Mouse (Mus musculus) lung, postnatal 14 days (tissue): ENCODE measurements around the gene A2m.

Experiments used
- DNase-seq: peaks from one replicate; pipeline ENCODE4 v3.0.0; 2021

Gene A2m

GRCm38 (mm10) chr6:121635076-121635475 is at the start of gene A2m:
Gene A2m, plus strand, starts transcription at chr6:121635376.
- no peak for DNase-seq

GRCm38 (mm10) chr6:121590131-121590530 is 45.0 kb upstream of the A2m start:
- no peak for DNase-seq

GRCm38 (mm10) chr6:121600927-121601326 is 34.2 kb upstream of the A2m start:
- no peak for DNase-seq

GRCm38 (mm10) chr6:121607861-121608260 is 27.3 kb upstream of the A2m start:
- DNase-seq = no peak

GRCm38 (mm10) chr6:121611796-121612195 is 23.4 kb upstream of the A2m start:
- DNase-seq = peak; percentile 52

- DNase-seq = no peak
These were observed 17.7 kb upstream of the A2m start for GRCm38 (mm10) chr6:121617476-121617875.

- DNase-seq = no peak
These were observed 12.7 kb upstream of the A2m start for GRCm38 (mm10) chr6:121622525-121622924.

- no peak for DNase-seq
These were observed 656 bp upstream of the A2m start for GRCm38 (mm10) chr6:121634520-121634919.

GRCm38 (mm10) chr6:121635878-121636371 is 749 bp downstream of the A2m start:
- peak; percentile 3 for DNase-seq

- no peak for DNase-seq
These were observed 13.3 kb downstream of the A2m start for GRCm38 (mm10) chr6:121648499-121648898.
